Mouse (Mus musculus): ENCODE data around the gene Rtn3. TPM values are rescaled to one million over a fixed set of nuclear protein-coding genes. Genes with fewer than 3 reads are reported as not detected.

Rtn3 gene
- polyA plus RNA-seq, 1 experiment from 2014 or later = 268 TPM

Small RNA genes within 50 kb of the gene (microRNA-seq; reads per million reads assigned to microRNA genes)
- gene Mir6991 (ENCODE audit: insufficient number of aligned reads) = 2.5 reads per million

Other genes starting within 250 kb of the Rtn3 start
- gene Naa40, start 242.1 kb downstream of the Rtn3 start, polyA plus RNA-seq (2014; fragmentation: Nextera tagmentation; extraction: Ambion mirVana) = 106 and 107 TPM in 2 replicates
- gene Rcor2, start 216.0 kb downstream of the Rtn3 start, polyA plus RNA-seq (2014; fragmentation: Nextera tagmentation; extraction: Ambion mirVana) = 62.8 and 72.4 TPM in 2 replicates
- gene Mark2, start 141.4 kb downstream of the Rtn3 start, polyA plus RNA-seq (2014; fragmentation: Nextera tagmentation; extraction: Ambion mirVana) = 61.2 and 62.0 TPM in 2 replicates
- gene Spindoc, start 100.3 kb downstream of the Rtn3 start, polyA plus RNA-seq (2014; fragmentation: Nextera tagmentation; extraction: Ambion mirVana) = 39.9 and 52.0 TPM in 2 replicates
- gene 2700081O15Rik, start 65.7 kb downstream of the Rtn3 start, polyA plus RNA-seq (2014; fragmentation: Nextera tagmentation; extraction: Ambion mirVana) = 11.5 and 14.2 TPM in 2 replicates
- gene Atl3, start 10.8 kb upstream of the Rtn3 start, polyA plus RNA-seq (2014; fragmentation: Nextera tagmentation; extraction: Ambion mirVana) = 9.8 and 10.3 TPM in 2 replicates
- 3.8 and 4.4 TPM in 2 replicates for gene Pla2g16, start 74.2 kb upstream of the Rtn3 start, polyA plus RNA-seq (2014; fragmentation: Nextera tagmentation; extraction: Ambion mirVana)
- gene Lgals12, start 123.9 kb upstream of the Rtn3 start, polyA plus RNA-seq (2014; fragmentation: Nextera tagmentation; extraction: Ambion mirVana) = 0.07 TPM in 1 of 2 replicates, not detected in the other
- gene Hrasls5, start 129.3 kb upstream of the Rtn3 start, polyA plus RNA-seq (2014; fragmentation: Nextera tagmentation; extraction: Ambion mirVana) = not detected in 2 replicates
- not detected in 2 replicates for gene Slc22a19, start 228.0 kb upstream of the Rtn3 start, polyA plus RNA-seq (2014; fragmentation: Nextera tagmentation; extraction: Ambion mirVana)